8 mouse cellular contexts compared by ENCODE assay signal in the genomic region with DNA sequence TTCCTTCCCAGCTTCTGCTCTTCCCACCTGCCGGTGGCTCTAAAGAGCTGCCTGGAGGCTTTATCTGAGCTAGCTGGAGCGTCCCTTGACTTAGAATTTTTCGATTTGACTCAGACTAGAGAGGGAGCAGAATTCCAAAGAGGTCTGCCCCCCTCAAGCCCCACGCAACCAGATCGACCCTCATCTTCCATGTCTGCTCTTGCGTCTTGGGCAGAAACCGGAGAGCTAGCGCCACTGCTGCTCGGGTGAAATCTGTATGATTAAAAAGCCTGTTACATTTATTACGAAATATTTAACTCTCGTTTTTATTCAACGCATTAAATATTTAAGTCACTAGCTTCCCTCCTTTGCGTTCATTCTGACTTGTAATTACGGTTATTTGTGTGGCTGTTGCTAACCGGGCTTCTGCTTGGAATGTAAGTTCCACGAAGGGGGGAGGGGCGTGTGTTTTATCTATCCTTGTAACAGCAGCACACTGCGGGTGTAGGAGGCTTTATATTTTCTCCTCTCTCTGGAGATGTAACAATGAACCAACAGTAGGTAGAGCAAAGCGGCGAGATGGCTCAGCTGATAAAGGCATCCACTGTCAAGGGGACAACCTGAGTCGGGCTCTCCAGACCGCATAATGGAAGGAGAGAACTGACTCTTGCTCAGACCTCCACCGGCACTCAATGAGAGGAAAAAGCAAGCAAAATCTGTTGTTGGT. TPM values are rescaled to one million over a fixed set of nuclear protein-coding genes. Genes with fewer than 3 reads are reported as not detected.
A peak's percentile ranks its signal among the peaks of the same experiment; 100 is the strongest.
DNase-seq lines count a peak whose midpoint lies in the region; ATAC-seq and TF ChIP-seq lines count a peak whose summit lies in the region.

No protein-coding gene starts in this region.

- H3K27me3 ChIP-seq in heart, embryonic 15.5 days, result peaks cover 33% of the 10 kb centered on the region
- H3K27me3 ChIP-seq in forebrain, embryonic 11.5 days (ENCODE audit: control insufficient read depth, insufficient read depth, low read length), result peaks cover 17% of the 10 kb centered on the region
- peaks cover 43% of the 10 kb centered on the region for H3K27me3 ChIP-seq in midbrain, embryonic 12.5 days

- no peaks in the 10 kb centered on the region for H3K9me3 ChIP-seq in heart, embryonic 15.5 days (replicated peaks)
- no peaks in the 10 kb centered on the region for H3K9me3 ChIP-seq in forebrain, embryonic 11.5 days (ENCODE audit: control insufficient read depth, low read length)
- no peaks in the 10 kb centered on the region for H3K9me3 ChIP-seq in midbrain, embryonic 12.5 days

- 4% methylated on average over 23 of the region's 23 CpGs for WGBS in heart, embryonic 15.5 days
- 8% methylated on average over 23 of the region's 23 CpGs for WGBS in bone marrow, adult 2 months
- WGBS in forebrain, embryonic 11.5 days, result 6% methylated on average over 23 of the region's 23 CpGs
- WGBS in midbrain, embryonic 12.5 days, result 4% methylated on average over 23 of the region's 23 CpGs

- TF ChIP-seq POLR2A in bone marrow, adult 2 months (IDR thresholded peaks at IDR 0.05; ENCODE audit: borderline replicate concordance, control insufficient read depth, low read depth, low read length), result no peak

- peaks cover 23% of the 10 kb centered on the region for H3K4me1 ChIP-seq in heart, embryonic 15.5 days (replicated peaks)
- H3K4me1 ChIP-seq in bone marrow, adult 2 months (ENCODE audit: control insufficient read depth, insufficient read depth, low read length), result no peaks in the 10 kb centered on the region; the same call in 1 of the 2 replicates
- peaks cover 6% of the 10 kb centered on the region for H3K4me1 ChIP-seq in forebrain, embryonic 11.5 days (replicated peaks; ENCODE audit: control insufficient read depth, insufficient read depth, low read length)
- peaks cover 16% of the 10 kb centered on the region; the same call in 1 of the 2 replicates for H3K4me1 ChIP-seq in midbrain, embryonic 12.5 days

- intact Hi-C loops in heart, postnatal 14 days (cut with DNase I), result loop anchor here (10.0 kb wide), 1 partner anchor 305 kb away; no protein-coding TSS in a partner anchor
- intact Hi-C loops in left cerebral cortex, postnatal 10 days (cut with DNase I), result no loop called here

- H3K36me3 ChIP-seq in heart, embryonic 15.5 days, result no peaks in the 10 kb centered on the region
- no peaks in the 10 kb centered on the region for H3K36me3 ChIP-seq in forebrain, embryonic 11.5 days (ENCODE audit: control insufficient read depth, insufficient read depth, low read length)
- H3K36me3 ChIP-seq in midbrain, embryonic 12.5 days, result no peaks in the 10 kb centered on the region

- H3K4me3 ChIP-seq in heart, embryonic 15.5 days, result peak overlapping the region; percentile 62
- peak overlapping the region; percentile 49 for H3K4me3 ChIP-seq in bone marrow, adult 2 months (replicated peaks; ENCODE audit: control insufficient read depth, low read depth, low read length)
- H3K4me3 ChIP-seq in forebrain, embryonic 11.5 days (ENCODE audit: low read depth, low read length), result peak overlapping the region; percentile 52
- peak overlapping the region; percentile 56 for H3K4me3 ChIP-seq in midbrain, embryonic 12.5 days

- no peak for ATAC-seq in heart, embryonic 15.5 days (replicated peaks; ENCODE audit: insufficient number of reproducible peaks, insufficient read depth, low FRiP score, low read depth)
- ATAC-seq in forebrain, embryonic 11.5 days (replicated peaks; ENCODE audit: low FRiP score), result no peak; the same call in 1 of the 2 replicates
- ATAC-seq in midbrain, embryonic 12.5 days (ENCODE audit: low FRiP score, low read depth), result no peak

- H3K4me2 ChIP-seq in heart, embryonic 15.5 days, result peak overlapping the region; percentile 99
- H3K4me2 ChIP-seq in forebrain, embryonic 11.5 days (ENCODE audit: low read depth, low read length, severe bottlenecking), result peak overlapping the region; percentile 97
- peak overlapping the region; percentile 91 for H3K4me2 ChIP-seq in midbrain, embryonic 12.5 days (replicated peaks)

- H3K9ac ChIP-seq in heart, embryonic 15.5 days, result peak overlapping the region; percentile 58
- peak overlapping the region; percentile 79 for H3K9ac ChIP-seq in forebrain, embryonic 11.5 days (ENCODE audit: low read length)
- H3K9ac ChIP-seq in midbrain, embryonic 12.5 days (replicated peaks), result peak overlapping the region; percentile 73

- no peak for DNase-seq in heart, postnatal 14 days
- DNase-seq in forebrain, embryonic 11.5 days (ENCODE audit: low spot score), result peak; percentile 53
- peak; percentile 59 to 68 for DNase-seq in left cerebral cortex, postnatal 10 days (ENCODE audit: extremely low spot score in 1 of 2, low spot score in 2 of 2)
- DNase-seq in testis, postnatal 10 days (ENCODE audit: low spot score), result peak; percentile 69
- DNase-seq in spleen, adult 12 weeks (ENCODE audit: low spot score), result no peak

- peak overlapping the region; percentile 66 for H3K27ac ChIP-seq in heart, embryonic 15.5 days
- H3K27ac ChIP-seq in bone marrow, adult 2 months (ENCODE audit: control insufficient read depth, insufficient read depth, low read depth, low read length, poor library complexity), result no peak overlapping the region
- H3K27ac ChIP-seq in forebrain, embryonic 11.5 days (ENCODE audit: low read depth, low read length), result peak overlapping the region; percentile 62; the same call in 1 of the 2 replicates
- H3K27ac ChIP-seq in midbrain, embryonic 12.5 days (replicated peaks), result peak overlapping the region; percentile 89

- TF ChIP-seq CTCF in bone marrow, adult 2 months (IDR thresholded peaks at IDR 0.05; ENCODE audit: control insufficient read depth, insufficient read depth, low read length), result no peak

RNA-seq across cellular contexts. Expression of a gene that starts 8.6 kb away (rescaled TPM):
- 5.4 and 7.7 TPM in 2 replicates for polyA plus RNA-seq in heart, embryonic 15.5 days (2015; fragmentation: Nextera tagmentation; extraction: Ambion mirVana)
- 10 to 100 TPM; 19.5 to 19.6 TPM for total RNA-seq in heart, postnatal 14 days (2021)
- 23.9 and 47.7 TPM in 2 replicates for polyA plus RNA-seq in bone marrow, adult 2 months (2011; ENCODE audit: insufficient read depth, insufficient read length, low replicate concordance, missing spikeins)
- 10.1 and 12.2 TPM in 2 replicates for polyA plus RNA-seq in forebrain, embryonic 11.5 days (2014; fragmentation: Nextera tagmentation; extraction: Ambion mirVana)
- total RNA-seq in left cerebral cortex, postnatal 10 days (2021), result 10 to 100 TPM; 71.6 to 85.4 TPM
- 15.8 and 16.5 TPM in 2 replicates for polyA plus RNA-seq in midbrain, embryonic 12.5 days (2016; fragmentation: Nextera tagmentation; extraction: Ambion mirVana)

RNA-seq across cellular contexts. Expression of a gene that starts 55.9 kb away (rescaled TPM):
- polyA plus RNA-seq in heart, embryonic 15.5 days (2015; fragmentation: Nextera tagmentation; extraction: Ambion mirVana), result 0.35 and 1.6 TPM in 2 replicates
- not detected for total RNA-seq in heart, postnatal 14 days (2021)
- 1.8 TPM in 1 of 2 replicates, not detected in the other for polyA plus RNA-seq in bone marrow, adult 2 months (2011; ENCODE audit: insufficient read depth, insufficient read length, low replicate concordance, missing spikeins)
- 1.5 and 2.0 TPM in 2 replicates for polyA plus RNA-seq in forebrain, embryonic 11.5 days (2014; fragmentation: Nextera tagmentation; extraction: Ambion mirVana)
- not detected for total RNA-seq in left cerebral cortex, postnatal 10 days (2021)
- 0.51 and 0.63 TPM in 2 replicates for polyA plus RNA-seq in midbrain, embryonic 12.5 days (2016; fragmentation: Nextera tagmentation; extraction: Ambion mirVana)

RNA-seq across cellular contexts. Expression of a gene that starts 57.7 kb away (rescaled TPM):
- polyA plus RNA-seq in heart, embryonic 15.5 days (2015; fragmentation: Nextera tagmentation; extraction: Ambion mirVana), result 149 and 155 TPM in 2 replicates
- total RNA-seq in heart, postnatal 14 days (2021), result 10 to 100 TPM; 66.0 to 66.7 TPM
- 72.4 and 118 TPM in 2 replicates for polyA plus RNA-seq in bone marrow, adult 2 months (2011; ENCODE audit: insufficient read depth, insufficient read length, low replicate concordance, missing spikeins)
- polyA plus RNA-seq in forebrain, embryonic 11.5 days (2014; fragmentation: Nextera tagmentation; extraction: Ambion mirVana), result 173 and 174 TPM in 2 replicates
- total RNA-seq in left cerebral cortex, postnatal 10 days (2021), result 10 to 100 TPM; 30.5 to 30.7 TPM
- polyA plus RNA-seq in midbrain, embryonic 12.5 days (2016; fragmentation: Nextera tagmentation; extraction: Ambion mirVana), result 136 and 138 TPM in 2 replicates

Comparison
In these comparisons a context has a peak if more than half of its experiments do, and no peak if none do; other contexts are left out.
1. DNase-seq: peak in forebrain, embryonic 11.5 days (single experiment), left cerebral cortex, postnatal 10 days (2 of 2) and testis, postnatal 10 days (single experiment); none in heart, postnatal 14 days (0 of 2) and spleen, adult 12 weeks (single experiment).
2. Peak in every context shown above with its lines, with median percentiles within 50 percentile points of each other: H3K4me2 ChIP-seq, H3K4me3 ChIP-seq and H3K9ac ChIP-seq.